ENCODE assay signal across 23 mouse cellular contexts in the genomic region with DNA sequence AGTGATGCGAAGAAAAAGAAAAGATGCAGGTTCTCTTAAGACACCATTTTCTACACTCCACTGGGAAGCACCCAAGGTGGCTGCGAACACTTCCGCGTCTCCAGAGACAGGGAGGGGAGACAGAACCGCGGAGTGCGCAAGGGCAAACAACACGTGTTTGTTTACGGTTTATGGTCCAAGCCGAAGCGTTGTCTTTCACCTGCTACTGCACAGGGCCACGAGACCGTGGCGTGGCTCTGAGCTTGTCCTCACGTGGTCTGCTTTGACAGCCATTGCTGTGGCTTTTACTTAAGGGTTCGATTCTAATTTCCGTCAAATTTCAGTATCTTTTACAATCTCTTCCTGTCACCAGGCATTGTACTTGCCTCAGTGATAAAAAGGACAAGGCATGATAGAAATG.
DNase-seq lines count a peak whose midpoint lies in the region; ATAC-seq and TF ChIP-seq lines count a peak whose summit lies in the region.
"Had no signal": no experiment of that assay in that cellular context is flagged by ENCODE, and none has a peak within 500 bp of the region (broad histone marks: within the 10 kb centered on the region; RNA-seq: fewer than 3 reads in every experiment).

No protein-coding gene starts in this region.

- TF ChIP-seq CTCF in lung, adult 2 months (IDR thresholded peaks at IDR 0.05; ENCODE audit: insufficient read depth, low read length), result no peak

- H3K9ac ChIP-seq in forebrain, embryonic 12.5 days, result no peak overlapping the region
- H3K9ac ChIP-seq in forebrain, embryonic 11.5 days (ENCODE audit: low read length), result no peak overlapping the region
- H3K9ac ChIP-seq in hindbrain, embryonic 13.5 days, result no peak overlapping the region
- no peak overlapping the region for H3K9ac ChIP-seq in hindbrain, embryonic 14.5 days
- no peak overlapping the region for H3K9ac ChIP-seq in forebrain, embryonic 15.5 days (replicated peaks)
- H3K9ac ChIP-seq in midbrain, embryonic 16.5 days (ENCODE audit: low read depth, low read length), result no peak overlapping the region
- H3K9ac ChIP-seq: liver, embryonic 13.5 days; lung, embryonic 14.5 days; neural tube, embryonic 13.5 days had no signal

- TF ChIP-seq POLR2A in lung, adult 2 months (IDR thresholded peaks at IDR 0.05; ENCODE audit: borderline replicate concordance, extremely low read depth, low read depth, low read length), result no peak

- peak; percentile 42; the same call in 1 of the 2 replicates for ATAC-seq in forebrain, embryonic 12.5 days (ENCODE audit: low FRiP score)
- ATAC-seq in forebrain, embryonic 11.5 days (replicated peaks; ENCODE audit: low FRiP score), result no peak
- ATAC-seq in hindbrain, embryonic 13.5 days (ENCODE audit: low FRiP score), result peak; percentile 59; the same call in 1 of the 2 replicates
- ATAC-seq in hindbrain, embryonic 14.5 days (ENCODE audit: low FRiP score), result no peak
- peak; percentile 26; the same call in 1 of the 2 replicates for ATAC-seq in forebrain, embryonic 15.5 days (replicated peaks)
- ATAC-seq in midbrain, embryonic 16.5 days, result 0 out of 2 replicates have a peak, but pooled peaks have one; percentile 42

- no peaks in the 10 kb centered on the region for H3K36me3 ChIP-seq in forebrain, embryonic 12.5 days (replicated peaks)
- no peaks in the 10 kb centered on the region for H3K36me3 ChIP-seq in forebrain, embryonic 11.5 days (ENCODE audit: control insufficient read depth, insufficient read depth, low read length)
- no peaks in the 10 kb centered on the region for H3K36me3 ChIP-seq in hindbrain, embryonic 13.5 days
- no peaks in the 10 kb centered on the region for H3K36me3 ChIP-seq in hindbrain, embryonic 14.5 days (replicated peaks; ENCODE audit: control insufficient read depth, insufficient read depth)
- H3K36me3 ChIP-seq in forebrain, embryonic 15.5 days, result no peaks in the 10 kb centered on the region
- H3K36me3 ChIP-seq in midbrain, embryonic 16.5 days (ENCODE audit: control insufficient read depth, insufficient read depth, low read length), result no peaks in the 10 kb centered on the region
- H3K36me3 ChIP-seq: liver, embryonic 13.5 days; neural tube, embryonic 13.5 days had no signal

- H3K27me3 ChIP-seq in forebrain, embryonic 12.5 days, result peaks cover 13% of the 10 kb centered on the region; the same call in 1 of the 2 replicates
- no peaks in the 10 kb centered on the region; the same call in 1 of the 2 replicates for H3K27me3 ChIP-seq in forebrain, embryonic 11.5 days (ENCODE audit: control insufficient read depth, insufficient read depth, low read length)
- no peaks in the 10 kb centered on the region for H3K27me3 ChIP-seq in hindbrain, embryonic 13.5 days
- H3K27me3 ChIP-seq in hindbrain, embryonic 14.5 days (ENCODE audit: control insufficient read depth, insufficient read depth, low read length), result no peaks in the 10 kb centered on the region
- H3K27me3 ChIP-seq in forebrain, embryonic 15.5 days, result no peaks in the 10 kb centered on the region; the same call in 1 of the 2 replicates
- no peaks in the 10 kb centered on the region for H3K27me3 ChIP-seq in midbrain, embryonic 16.5 days (ENCODE audit: control insufficient read depth, insufficient read depth, low read depth, low read length)
- H3K27me3 ChIP-seq: liver, embryonic 13.5 days; megakaryocyte, embryonic 14.5 days; neural tube, embryonic 13.5 days had no signal

- no peaks in the 10 kb centered on the region for H3K9me3 ChIP-seq in forebrain, embryonic 12.5 days
- no peaks in the 10 kb centered on the region for H3K9me3 ChIP-seq in forebrain, embryonic 11.5 days (ENCODE audit: control insufficient read depth, low read length)
- no peaks in the 10 kb centered on the region for H3K9me3 ChIP-seq in hindbrain, embryonic 13.5 days
- no peaks in the 10 kb centered on the region for H3K9me3 ChIP-seq in hindbrain, embryonic 14.5 days (ENCODE audit: control insufficient read depth, low read length)
- H3K9me3 ChIP-seq in forebrain, embryonic 15.5 days, result no peaks in the 10 kb centered on the region
- H3K9me3 ChIP-seq in midbrain, embryonic 16.5 days (replicated peaks; ENCODE audit: control insufficient read depth, low read length, poor library complexity, severe bottlenecking), result no peaks in the 10 kb centered on the region
- H3K9me3 ChIP-seq: liver, embryonic 13.5 days; neural tube, embryonic 13.5 days had no signal

- H3K4me3 ChIP-seq in forebrain, embryonic 12.5 days (replicated peaks), result no peak overlapping the region
- H3K4me3 ChIP-seq in forebrain, embryonic 11.5 days (ENCODE audit: low read depth, low read length), result no peak overlapping the region
- no peak overlapping the region for H3K4me3 ChIP-seq in hindbrain, embryonic 13.5 days
- H3K4me3 ChIP-seq in hindbrain, embryonic 14.5 days (replicated peaks; ENCODE audit: low read length), result no peak overlapping the region
- no peak overlapping the region for H3K4me3 ChIP-seq in forebrain, embryonic 15.5 days
- H3K4me3 ChIP-seq in midbrain, embryonic 16.5 days (ENCODE audit: low read depth, low read length), result no peak overlapping the region
- no peak overlapping the region for H3K4me3 ChIP-seq in lung, adult 2 months (replicated peaks; ENCODE audit: extremely low read depth, low read depth, low read length)
- H3K4me3 ChIP-seq: left cerebral cortex, adult 2 months; liver, embryonic 13.5 days; megakaryocyte, embryonic 14.5 days; neural tube, embryonic 13.5 days had no signal

- peaks cover 17% of the 10 kb centered on the region for H3K4me1 ChIP-seq in forebrain, embryonic 12.5 days
- H3K4me1 ChIP-seq in forebrain, embryonic 11.5 days (replicated peaks; ENCODE audit: control insufficient read depth, insufficient read depth, low read length), result no peaks in the 10 kb centered on the region
- peaks cover 16% of the 10 kb centered on the region for H3K4me1 ChIP-seq in hindbrain, embryonic 13.5 days (replicated peaks)
- H3K4me1 ChIP-seq in hindbrain, embryonic 14.5 days (replicated peaks; ENCODE audit: control insufficient read depth, insufficient read depth, low read length), result peaks cover 12% of the 10 kb centered on the region
- peaks cover 12% of the 10 kb centered on the region for H3K4me1 ChIP-seq in forebrain, embryonic 15.5 days
- peaks cover 8% of the 10 kb centered on the region; the same call in 1 of the 2 replicates for H3K4me1 ChIP-seq in midbrain, embryonic 16.5 days (ENCODE audit: control insufficient read depth, insufficient read depth, low read length)
- H3K4me1 ChIP-seq in lung, adult 2 months (ENCODE audit: control insufficient read depth, insufficient read depth, low read length), result no peaks in the 10 kb centered on the region
- H3K4me1 ChIP-seq: liver, embryonic 13.5 days; megakaryocyte, embryonic 14.5 days had no signal

- H3K27ac ChIP-seq in forebrain, embryonic 12.5 days, result 0 out of 2 replicates have a peak overlapping the region, but pooled peaks have one; percentile 14
- H3K27ac ChIP-seq in forebrain, embryonic 11.5 days (ENCODE audit: low read depth, low read length), result no peak overlapping the region
- peak overlapping the region; percentile 9; the same call in 1 of the 2 replicates for H3K27ac ChIP-seq in hindbrain, embryonic 13.5 days
- H3K27ac ChIP-seq in hindbrain, embryonic 14.5 days, result no peak overlapping the region; the same call in 1 of the 2 replicates
- H3K27ac ChIP-seq in forebrain, embryonic 15.5 days (replicated peaks), result no peak overlapping the region
- H3K27ac ChIP-seq in midbrain, embryonic 16.5 days (ENCODE audit: low read length), result 0 out of 2 replicates have a peak overlapping the region, but pooled peaks have one; percentile 31
- H3K27ac ChIP-seq: kidney, postnatal 0 days; left cerebral cortex, adult 2 months; liver, embryonic 13.5 days; neural tube, embryonic 13.5 days had no signal

- DNase-seq in forebrain, embryonic 11.5 days (ENCODE audit: low spot score), result no peak
- no peak for DNase-seq in hindbrain, embryonic 14.5 days (ENCODE audit: low spot score)
- DNase-seq in lung, adult 2 months, result no peak
- no peak for DNase-seq in urinary bladder, postnatal 25 days (ENCODE audit: low spot score)
- DNase-seq: adrenal gland, postnatal 36 days; cerebellum, adult 11 months; cerebellum, adult 9-11 months; gastrocnemius, postnatal 25 days; heart, postnatal 36 days; kidney, adult 18-20 months; liver, embryonic 13.5 days; lung, embryonic 14.5 days; right cerebral cortex, adult 18-20 months; right cerebral cortex, postnatal 4 days; thymus, adult 2 months had no signal

- H3K4me2 ChIP-seq in forebrain, embryonic 12.5 days, result no peak overlapping the region
- no peak overlapping the region for H3K4me2 ChIP-seq in forebrain, embryonic 11.5 days (ENCODE audit: low read depth, low read length, severe bottlenecking)
- no peak overlapping the region for H3K4me2 ChIP-seq in hindbrain, embryonic 13.5 days
- no peak overlapping the region for H3K4me2 ChIP-seq in hindbrain, embryonic 14.5 days (replicated peaks)
- no peak overlapping the region for H3K4me2 ChIP-seq in forebrain, embryonic 15.5 days (replicated peaks)
- H3K4me2 ChIP-seq in midbrain, embryonic 16.5 days (ENCODE audit: low read length), result no peak overlapping the region
- H3K4me2 ChIP-seq: liver, embryonic 13.5 days; lung, embryonic 14.5 days had no signal

- WGBS in forebrain, embryonic 12.5 days, result 85% methylated on average over 17 of the region's 17 CpGs
- WGBS in forebrain, embryonic 11.5 days, result 93% methylated on average over 17 of the region's 17 CpGs
- 82% methylated on average over 17 of the region's 17 CpGs for WGBS in hindbrain, embryonic 13.5 days
- WGBS in hindbrain, embryonic 14.5 days, result 75% methylated on average over 17 of the region's 17 CpGs
- WGBS in forebrain, embryonic 15.5 days, result 78% methylated on average over 17 of the region's 17 CpGs
- WGBS in midbrain, embryonic 16.5 days, result 82% methylated on average over 17 of the region's 17 CpGs
- WGBS in lung, adult 2 months, result 87% methylated on average over 17 of the region's 17 CpGs

Comparison
In these comparisons a context has a peak if more than half of its experiments do, and no peak if none do; other contexts are left out.
1. ATAC-seq: peak in forebrain, embryonic 12.5 days (single experiment), hindbrain, embryonic 13.5 days (single experiment), forebrain, embryonic 15.5 days (single experiment) and midbrain, embryonic 16.5 days (single experiment); none in forebrain, embryonic 11.5 days (single experiment) and hindbrain, embryonic 14.5 days (single experiment).
2. H3K27ac ChIP-seq: peak in forebrain, embryonic 12.5 days (single experiment), hindbrain, embryonic 13.5 days (single experiment) and midbrain, embryonic 16.5 days (single experiment); none in forebrain, embryonic 11.5 days (single experiment), hindbrain, embryonic 14.5 days (single experiment) and forebrain, embryonic 15.5 days (single experiment).